Comparison of ENCODE assay signal across 24 mouse cellular contexts in genomic region chr6:37406903-37407302, GRCm38 (mm10). TPM values are rescaled to one million over a fixed set of nuclear protein-coding genes. Genes with fewer than 3 reads are reported as not detected.
DNase-seq lines count a peak whose midpoint lies in the region; TF ChIP-seq lines count a peak whose summit lies in the region.
"Had no signal": no experiment of that assay in that cellular context is flagged by ENCODE, and none has a peak within 500 bp of the region (broad histone marks: within the 10 kb centered on the region; RNA-seq: fewer than 3 reads in every experiment).

No protein-coding gene starts in this region.

- DNase-seq in gastrocnemius, adult 2 months, result peak; percentile 39
- no peak for DNase-seq in gastrocnemius, postnatal 36 days
- peak; percentile 65 for DNase-seq in ovary, adult 18-20 months (ENCODE audit: low spot score)
- DNase-seq in ovary, postnatal 14 days (ENCODE audit: low spot score), result no peak
- peak; percentile 36 for DNase-seq in skeletal muscle tissue, adult 2 months (ENCODE audit: low read depth, low spot score)
- DNase-seq in testis, postnatal 14 days (ENCODE audit: low spot score), result no peak
- DNase-seq: B cell, adult 2 months; cerebellum, adult 8-10 months; cerebellum, postnatal 25 days; forebrain, postnatal 0 days; heart, postnatal 36 days; kidney, adult 18-20 months; kidney, postnatal 36 days; left cerebral cortex, postnatal 4 days; liver, postnatal 0 days; lung, postnatal 4 days; midbrain, embryonic 14.5 days; right cerebral cortex, postnatal 25 days; thymus, postnatal 4 days had no signal

- intact Hi-C loops in gastrocnemius, adult 2 months (cut with DNase I), result no loop called here
- intact Hi-C loops in gastrocnemius, postnatal 36 days (cut with DNase I), result no loop called here

- no peak overlapping the region for H3K27ac ChIP-seq in gastrocnemius, adult 2 months
- H3K27ac ChIP-seq: embryonic facial prominence, embryonic 10.5 days; embryonic facial prominence, embryonic 15.5 days; forebrain, embryonic 12.5 days; hindbrain, embryonic 13.5 days; liver, embryonic 12.5 days had no signal

- TF ChIP-seq CTCF in gastrocnemius, adult 2 months (IDR thresholded peaks at IDR 0.05), result no peak

- no peak overlapping the region for H3K4me3 ChIP-seq in gastrocnemius, adult 2 months
- H3K4me3 ChIP-seq: embryonic facial prominence, embryonic 10.5 days; embryonic facial prominence, embryonic 15.5 days; forebrain, embryonic 12.5 days; hindbrain, embryonic 13.5 days; liver, embryonic 12.5 days had no signal

RNA-seq across cellular contexts. Expression of gene Creb3l2, which starts 35.0 kb away (rescaled TPM):
- total RNA-seq in gastrocnemius, adult 2 months (2021), result 10 to 100 TPM; 10.9 to 14.1 TPM
- total RNA-seq in gastrocnemius, postnatal 36 days (2021), result 1 to 10 TPM; 8.6 to 9.4 TPM

Comparison
In these comparisons a context has a peak if more than half of its experiments do, and no peak if none do; other contexts are left out.
1. DNase-seq: peak in gastrocnemius, adult 2 months (single experiment), ovary, adult 18-20 months (single experiment) and skeletal muscle tissue, adult 2 months (single experiment); none in gastrocnemius, postnatal 36 days (0 of 2), ovary, postnatal 14 days (single experiment) and testis, postnatal 14 days (single experiment).